Mouse (Mus musculus): ENCODE results near the gene Slc25a30.

DNA sequence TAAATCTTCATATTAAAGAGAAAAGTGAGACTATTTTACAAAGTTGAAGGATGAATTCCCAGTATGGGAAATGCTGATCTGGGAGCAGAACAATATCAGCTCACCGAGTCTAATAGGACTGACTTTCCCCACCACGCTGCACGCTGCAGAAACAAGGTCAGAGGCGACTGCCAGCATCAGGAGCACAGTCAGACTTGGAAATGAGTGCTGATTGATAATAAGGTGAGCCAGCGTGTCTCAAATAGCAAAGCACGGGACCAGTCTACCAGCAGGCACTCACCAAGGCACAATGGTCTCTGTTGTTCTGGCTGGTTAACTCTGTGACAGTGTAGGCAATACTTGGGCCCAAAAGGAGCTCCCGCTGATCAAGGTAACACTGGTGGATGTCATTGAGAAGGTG is 54.2 kb downstream of the Slc25a30 start:
- TF ChIP-seq GATA1 (IDR thresholded peaks at IDR 0.05; ENCODE audit: borderline replicate concordance, low read length) = no peak
- TF ChIP-seq FLI1 (IDR thresholded peaks at IDR 0.05; ENCODE audit: low read length) = no peak

All from megakaryocyte, embryonic 14.5 days (primary cell).